Mouse (Mus musculus): ENCODE measurements at regions not wholly inside any gene's neighbourhood (a gene's known extent, or its start where the extent isn't known, plus 50 kb on each side); places are given as distances from the start of the nearest gene placed in this dataset.

GRCm38 (mm10) chr1:127152840-127153239 is 52.0 kb upstream of the Mgat5 start:
- no peak for DNase-seq

DNA sequence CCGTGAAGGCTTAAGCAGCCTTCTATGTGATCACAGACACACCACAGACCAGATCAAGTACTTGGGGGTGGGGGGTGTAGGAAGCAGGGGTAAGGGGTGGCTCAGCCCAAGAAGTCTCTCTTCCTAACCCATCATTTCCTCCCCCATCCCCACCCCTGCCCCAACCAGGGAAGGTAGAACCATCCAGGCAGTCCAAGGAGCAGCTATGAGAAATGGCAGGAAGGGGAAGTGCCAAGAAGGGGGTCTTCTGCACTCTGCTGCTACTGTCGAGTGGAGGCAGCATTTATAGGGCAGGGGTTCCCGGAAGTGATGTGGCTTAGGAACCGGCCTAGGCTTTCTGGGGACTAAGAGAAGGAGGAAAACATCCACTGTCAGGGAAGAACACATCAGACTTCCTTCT is 69.3 kb upstream of the Mgat5 start:
- DNase-seq, result no peak

GRCm38 (mm10) chr1:127131871-127132270 is 72.9 kb upstream of the Mgat5 start:
- no peak for DNase-seq

DNA sequence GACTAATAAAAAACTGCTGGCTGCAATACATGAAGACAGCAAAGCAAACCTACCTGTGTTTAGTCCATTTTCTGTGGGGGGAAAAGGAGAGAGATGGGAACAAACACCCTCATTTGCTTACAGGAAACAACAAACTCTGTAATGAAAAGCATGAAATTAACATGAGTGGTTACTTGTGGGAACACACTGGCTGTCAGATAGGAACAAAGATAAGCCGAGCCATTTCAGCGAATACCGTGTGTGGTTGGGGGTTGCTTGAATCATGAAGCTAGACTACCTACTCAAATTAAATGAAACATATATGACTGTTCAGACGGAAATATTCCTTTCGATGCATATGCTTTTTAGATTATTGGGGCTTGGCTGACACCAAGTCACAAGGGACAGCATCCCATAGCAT is 80.0 kb upstream of the Mgat5 start:
- DNase-seq, result no peak

- DNase-seq, result no peak
Measured at GRCm38 (mm10) chr1:127118019-127118418, 86.8 kb upstream of the Mgat5 start.

GRCm38 (mm10) chr1:127107485-127107884 is 97.3 kb upstream of the Mgat5 start:
- peak; percentile 14 for DNase-seq

DNA sequence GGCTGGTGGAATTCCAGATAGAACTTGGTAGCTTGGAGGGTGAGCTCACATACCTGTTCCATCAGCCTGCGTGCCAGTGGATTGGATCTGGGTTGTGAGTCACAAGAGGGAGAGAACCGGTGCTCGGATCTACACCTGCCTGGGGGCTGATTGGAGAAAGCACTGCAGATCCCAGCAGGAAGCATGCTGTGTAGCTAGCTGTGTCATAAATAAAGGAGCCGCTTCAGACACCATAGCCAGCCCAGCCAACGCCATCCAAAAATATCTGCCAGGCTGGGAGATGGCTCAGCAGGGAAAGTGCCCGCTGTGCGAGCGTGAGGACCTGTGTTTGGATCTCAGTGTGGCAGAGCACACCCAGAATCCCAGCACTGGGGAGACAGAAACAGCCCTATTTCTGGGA is 99.0 kb upstream of the Mgat5 start:
- DNase-seq, result no peak

- DNase-seq, result no peak
Measured at GRCm38 (mm10) chr1:127103664-127104063, 101.2 kb upstream of the Mgat5 start.

DNA sequence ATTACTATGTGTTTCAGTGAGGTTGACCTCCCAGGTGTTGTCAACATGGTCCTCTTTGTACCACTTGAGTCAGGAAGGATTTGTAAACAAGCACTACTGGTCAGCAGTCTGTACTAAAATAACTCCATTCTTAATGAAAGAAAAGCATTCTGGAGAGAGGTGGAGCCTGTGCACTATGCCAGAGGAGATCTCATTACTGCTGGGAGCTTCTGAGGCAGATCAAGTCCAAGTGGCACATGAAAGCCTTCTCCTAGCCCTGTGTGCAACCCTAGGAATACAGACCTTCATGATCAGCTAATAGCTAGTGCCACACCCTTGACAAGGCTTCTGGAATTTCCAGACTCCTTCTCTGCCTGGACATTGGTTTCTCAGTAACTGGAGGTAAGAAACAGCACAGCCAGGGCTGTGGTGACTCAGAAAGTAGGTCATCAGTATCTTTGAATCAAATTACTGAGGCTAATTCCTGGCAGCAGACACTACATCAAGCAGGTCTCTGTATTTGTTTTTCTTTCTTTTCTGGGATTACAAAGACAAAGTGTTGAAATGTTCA is 105.9 kb upstream of the Mgat5 start:
- DNase-seq, result no peak

DNA sequence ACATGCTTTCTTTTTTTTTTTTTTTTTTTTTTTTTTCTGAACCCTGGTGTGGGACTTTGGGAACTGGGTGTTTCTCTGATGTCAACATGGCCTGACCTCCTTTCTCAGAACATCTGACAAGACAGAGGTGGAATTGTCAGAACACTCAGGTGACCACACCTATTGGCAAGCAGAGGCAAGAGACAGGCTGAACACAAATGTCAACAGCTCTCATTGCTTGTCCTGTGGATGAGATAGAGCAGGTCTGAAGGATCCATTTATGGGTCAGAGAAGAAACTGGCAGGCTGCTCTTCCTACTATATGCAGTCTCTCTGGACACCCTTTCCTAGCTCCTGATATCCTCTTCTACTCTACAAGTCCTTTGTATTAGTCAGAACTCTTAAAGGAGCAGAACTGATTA is 117.2 kb upstream of the Mgat5 start:
- DNase-seq, result no peak

- DNase-seq, result no peak
Measured at GRCm38 (mm10) chr1:127085988-127086387, 118.8 kb upstream of the Mgat5 start.

- DNase-seq, result no peak
Measured at GRCm38 (mm10) chr1:127083761-127084308, 121.0 kb upstream of the Mgat5 start.

- no peak for DNase-seq
Measured at GRCm38 (mm10) chr1:127079012-127079411, 125.8 kb upstream of the Mgat5 start.

- no peak for DNase-seq
Measured at GRCm38 (mm10) chr1:127062430-127062829, 142.4 kb upstream of the Mgat5 start.

DNA sequence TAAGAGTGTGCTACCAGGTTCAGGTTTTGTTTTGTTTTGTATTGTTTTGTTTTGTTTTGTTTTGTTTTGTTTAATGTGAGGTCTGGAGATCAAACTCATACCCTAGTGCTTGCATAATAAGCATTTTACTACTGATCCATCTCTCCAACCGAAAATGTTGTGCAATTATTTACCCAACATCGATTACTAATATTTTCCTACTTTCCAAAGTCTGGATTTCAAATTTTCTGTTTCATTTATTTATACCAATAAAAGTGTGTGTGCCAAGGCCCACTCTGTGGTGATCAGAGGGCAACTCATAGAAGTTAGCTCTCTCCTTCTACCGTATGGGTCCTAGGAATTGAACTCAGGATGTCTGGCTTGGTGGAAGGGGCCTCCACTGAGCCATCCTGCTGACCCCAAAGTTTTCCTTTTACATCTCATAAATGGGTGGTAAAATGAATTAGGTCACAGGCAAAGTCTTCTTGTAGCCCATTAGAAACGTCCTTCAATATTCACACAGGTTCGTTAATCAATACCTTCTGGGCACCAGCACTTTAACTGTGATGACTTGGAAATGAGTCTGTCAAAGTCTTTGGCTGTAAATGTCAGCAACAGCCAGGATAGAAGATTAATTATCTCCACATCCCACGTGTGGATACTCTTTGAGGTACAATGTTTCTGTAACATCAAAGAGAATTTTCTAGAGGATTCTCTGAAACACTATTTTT is 158.9 kb upstream of the Mgat5 start:
- no peak for DNase-seq

- no peak for DNase-seq
Measured at GRCm38 (mm10) chr1:127034748-127035147, 170.1 kb upstream of the Mgat5 start.

DNA sequence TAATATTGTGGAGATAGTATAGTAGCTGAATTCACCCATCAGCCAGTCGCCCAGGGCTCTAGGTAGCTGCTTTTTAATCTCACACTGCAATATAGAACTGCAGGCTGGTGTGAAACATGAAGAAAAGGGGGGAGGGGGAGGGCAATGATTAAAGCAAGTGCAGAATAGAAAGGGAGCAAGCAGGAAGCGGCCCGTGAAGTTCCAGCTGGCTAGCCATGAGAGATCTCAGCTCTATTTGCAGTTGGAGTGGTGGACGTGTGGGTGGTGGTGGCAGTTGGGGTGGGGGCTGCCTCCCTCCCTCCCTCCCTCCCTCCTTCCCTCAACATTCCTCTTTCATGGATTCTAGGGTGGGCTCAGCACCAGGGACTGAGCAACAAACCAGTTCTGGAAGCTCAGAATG is 173.3 kb upstream of the Mgat5 start:
- no peak for DNase-seq

DNA sequence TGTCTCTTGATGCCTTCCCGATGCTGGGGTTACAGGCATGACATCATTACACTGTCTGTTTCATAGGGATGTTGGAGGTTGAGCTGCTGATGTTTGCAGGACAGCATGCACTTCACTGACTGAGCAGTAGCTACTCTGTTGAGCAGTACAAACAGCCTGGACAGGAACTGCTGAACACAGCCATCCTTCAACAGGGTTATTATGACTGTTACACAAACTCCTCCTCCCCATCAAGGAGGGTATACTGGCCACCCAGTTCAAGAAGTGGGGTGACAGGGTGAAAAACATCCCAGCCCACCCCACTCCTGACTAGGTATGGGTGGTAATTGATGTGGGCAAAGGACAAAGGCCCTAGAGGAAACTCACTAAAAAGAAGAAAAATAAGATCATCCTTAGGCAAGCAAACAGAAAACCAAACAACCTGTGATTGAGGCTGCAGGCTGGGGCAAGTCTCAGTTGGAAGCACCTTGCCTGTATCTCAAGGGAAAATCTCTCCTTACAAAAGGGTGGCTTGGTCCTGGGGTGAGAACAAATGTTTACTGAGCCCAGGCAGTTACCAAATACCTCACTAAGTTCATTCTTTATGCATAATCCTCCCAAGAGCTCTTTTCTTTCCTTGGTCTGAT is 175.8 kb upstream of the Mgat5 start:
- DNase-seq, result no peak

- no peak for DNase-seq
Measured at GRCm38 (mm10) chr1:127023100-127023499, 181.7 kb upstream of the Mgat5 start.

DNA sequence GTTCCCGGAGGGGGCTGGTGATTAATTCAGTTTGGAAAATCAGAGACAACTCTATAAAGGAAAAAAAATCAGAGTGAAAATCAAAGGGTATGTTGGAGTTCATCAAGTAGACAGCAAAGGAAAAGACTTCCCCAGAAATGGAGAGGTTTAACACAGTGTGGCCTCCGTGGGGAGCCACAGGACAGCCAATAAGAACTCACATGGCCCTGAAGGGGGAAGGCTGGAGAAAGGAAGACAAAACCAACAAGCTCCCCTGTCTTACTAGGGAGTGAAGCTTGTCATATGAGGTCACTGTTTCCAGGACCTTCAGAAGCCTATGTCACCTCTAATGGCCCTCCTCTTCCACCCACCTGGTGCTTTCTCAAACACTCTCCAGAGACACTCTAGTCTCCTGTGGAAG is 187.1 kb upstream of the Nckap5 start:
- no peak for DNase-seq

DNA sequence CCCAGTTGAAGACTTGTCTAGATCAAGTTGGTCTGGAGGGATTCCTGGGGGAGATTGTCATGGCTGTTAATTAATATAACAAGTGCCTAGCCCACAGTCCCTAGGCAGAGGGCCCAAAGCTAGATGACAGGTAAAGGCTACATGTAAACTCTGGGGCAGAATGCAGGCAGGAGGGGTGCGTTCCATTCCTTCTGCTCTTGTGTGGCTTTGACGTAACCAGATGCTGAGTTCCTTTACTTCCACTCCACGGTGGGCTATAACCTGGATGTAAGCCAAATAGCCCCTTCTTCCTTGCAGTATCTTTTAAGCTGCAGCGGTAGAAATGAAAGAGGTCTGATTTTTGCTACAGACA is 185.3 kb upstream of the Nckap5 start:
- DNase-seq, result no peak

- DNase-seq, result no peak
Measured at GRCm38 (mm10) chr1:127015042-127015893, 184.7 kb upstream of the Nckap5 start.

- no peak for DNase-seq
Measured at GRCm38 (mm10) chr1:127011901-127012300, 181.3 kb upstream of the Nckap5 start.
